Mouse (Mus musculus) stomach, embryonic 14.5 days (tissue): ENCODE measurements around the gene Kctd6. TPM values are rescaled to one million over a fixed set of nuclear protein-coding genes. Genes with fewer than 3 reads are reported as not detected.

Source experiments
- ATAC-seq: fragments of 200-750 bp; cut with Nextera tagmentation; 2 replicates; pipeline ENCODE4 v1.8.0; 2017; ENCODE audit warnings: low read depth, moderate TSS enrichment; ENCODE audit not compliant: insufficient number of reproducible peaks, insufficient read depth, low FRiP score
- H3K27ac ChIP-seq: fragments of 300-500 bp; sonication (generic); 2 replicates; pipeline ENCODE4 v1.5.1; 2014; ENCODE audit warnings: mild to moderate bottlenecking, low read length, moderate library complexity, mixed read lengths
- H3K27me3 ChIP-seq: fragments of 300-500 bp; sonication (generic); 2 replicates; pipeline ENCODE4 v1.6.1; 2014; ENCODE audit warnings: low read length, control low read depth, mixed read lengths; ENCODE audit not compliant: control insufficient read depth, insufficient read depth
- H3K36me3 ChIP-seq: fragments of 300-500 bp; sonication (generic); 2 replicates; pipeline ENCODE4 v1.6.1; 2014; ENCODE audit warnings: mild to moderate bottlenecking, control low read depth, low read length, moderate library complexity, mixed read lengths; ENCODE audit not compliant: control insufficient read depth, insufficient read depth
- H3K4me1 ChIP-seq: fragments of 300-500 bp; sonication (generic); 2 replicates; pipeline ENCODE4 v1.6.1; 2014; ENCODE audit warnings: low read length, control low read depth, mixed read lengths; ENCODE audit not compliant: control insufficient read depth, insufficient read depth
- H3K4me2 ChIP-seq: fragments of 300-500 bp; sonication (generic); replicated peaks from 2 replicates; pipeline ENCODE4 v1.6.1; 2014; ENCODE audit warnings: low read depth, low read length, control low read depth
- H3K4me3 ChIP-seq: fragments of 300-500 bp; sonication (generic); 2 replicates; pipeline ENCODE4 v1.5.1; 2014; ENCODE audit warnings: low read depth, low read length, control low read depth
- H3K9ac ChIP-seq: fragments of 300-500 bp; sonication (generic); replicated peaks from 2 replicates; pipeline ENCODE4 v1.6.1; 2014; ENCODE audit warnings: low read depth, mild to moderate bottlenecking, control low read depth, low read length, moderate library complexity, mixed read lengths
- H3K9me3 ChIP-seq: fragments of 300-500 bp; sonication (generic); 2 replicates; pipeline ENCODE4 v1.6.1; 2016; ENCODE audit warnings: low read depth, low read length, control low read depth; ENCODE audit not compliant: control insufficient read depth
- WGBS: fragments of 180-500 bp; shearing (Covaris S2); extraction: QIAGEN DNeasy Blood & Tissue Kit; methylation state at CpG from one replicate; pipeline ENCODE4 v1.1.7; 2014; 5-methylcytosine and 5-hydroxymethylcytosine counted together
- polyA plus RNA-seq: library from polyadenylated mRNA; unstranded; fragments of >200 nt; fragmentation: Nextera tagmentation; extraction: Ambion mirVana; gene quantifications from 2 replicates; pipeline ENCODE4 v1.2.1, GENCODE M21; 2014

Kctd6 gene
- polyA plus RNA-seq, 1 experiment from 2014 or later = 4.8 TPM

- 83% methylated on average over 6 of the region's 6 CpGs for WGBS
Observed at GRCm38 (mm10) chr14:8232155-8232910, 18.4 kb downstream of the Kctd6 start.

DNA sequence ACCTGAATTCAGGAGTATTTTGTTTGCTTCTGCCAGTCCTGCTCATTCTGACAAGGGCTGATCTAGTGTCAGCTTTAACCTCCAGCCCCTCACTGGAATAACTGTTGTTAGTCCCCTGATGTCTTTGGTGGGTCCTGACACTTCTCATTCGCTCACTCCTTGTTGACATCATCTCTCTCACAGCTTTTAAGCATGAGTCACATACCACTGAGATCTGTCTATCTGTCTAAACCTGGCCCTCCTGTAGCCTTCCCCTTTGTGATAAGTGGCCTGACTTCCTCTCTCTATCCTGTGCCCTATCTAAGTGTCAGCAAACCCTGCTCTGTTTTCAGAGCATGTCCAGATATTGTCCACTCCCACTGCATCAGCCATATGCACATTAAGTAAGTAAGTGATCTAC lies 19.3 kb downstream of the Kctd6 start:
- no peak overlapping the region for H3K4me3 ChIP-seq
- WGBS = 56% methylated on average over 1 of the region's 1 CpGs
- H3K4me1 ChIP-seq = no peaks in the 10 kb centered on the region
- H3K27ac ChIP-seq = no peak overlapping the region
- H3K4me2 ChIP-seq = no peak overlapping the region
- ATAC-seq = no peak
- H3K9ac ChIP-seq = no peak overlapping the region
- H3K27me3 ChIP-seq = no peaks in the 10 kb centered on the region
- H3K9me3 ChIP-seq = no peaks in the 10 kb centered on the region
- no peaks in the 10 kb centered on the region for H3K36me3 ChIP-seq

More at GRCm38 (mm10) chr14:8232155-8232910, 18.4 kb downstream of the Kctd6 start:
- Histone ChIP-seq H3K27me3 (no peaks in the 10 kb centered on the region), H3K36me3 (no peaks in the 10 kb centered on the region), H3K4me2 (no peak overlapping the region), H3K27ac (no peak overlapping the region), H3K4me3 (no peak overlapping the region), H3K9ac (no peak overlapping the region), H3K4me1 (no peaks in the 10 kb centered on the region), H3K9me3 (no peaks in the 10 kb centered on the region)
- ATAC-seq = no peak

- H3K27ac ChIP-seq = no peak overlapping the region
Observed at GRCm38 (mm10) chr14:8241816-8242215, 27.9 kb downstream of the Kctd6 start.

GRCm38 (mm10) chr14:8242388-8242920 lies 28.5 kb downstream of the Kctd6 start:
- WGBS = 54% methylated on average over 5 of the region's 5 CpGs
- H3K9me3 ChIP-seq = no peaks in the 10 kb centered on the region

More at GRCm38 (mm10) chr14:8241816-8242215, 27.9 kb downstream of the Kctd6 start:
- Histone ChIP-seq H3K27me3 (no peaks in the 10 kb centered on the region), H3K4me3 (no peak overlapping the region), H3K9me3 (no peaks in the 10 kb centered on the region), H3K9ac (no peak overlapping the region), H3K4me2 (no peak overlapping the region), H3K36me3 (no peaks in the 10 kb centered on the region), H3K4me1 (0 out of 2 replicates have a peak, but pooled peaks cover 3% of the 10 kb centered on the region)
- ATAC-seq = no peak

DNA sequence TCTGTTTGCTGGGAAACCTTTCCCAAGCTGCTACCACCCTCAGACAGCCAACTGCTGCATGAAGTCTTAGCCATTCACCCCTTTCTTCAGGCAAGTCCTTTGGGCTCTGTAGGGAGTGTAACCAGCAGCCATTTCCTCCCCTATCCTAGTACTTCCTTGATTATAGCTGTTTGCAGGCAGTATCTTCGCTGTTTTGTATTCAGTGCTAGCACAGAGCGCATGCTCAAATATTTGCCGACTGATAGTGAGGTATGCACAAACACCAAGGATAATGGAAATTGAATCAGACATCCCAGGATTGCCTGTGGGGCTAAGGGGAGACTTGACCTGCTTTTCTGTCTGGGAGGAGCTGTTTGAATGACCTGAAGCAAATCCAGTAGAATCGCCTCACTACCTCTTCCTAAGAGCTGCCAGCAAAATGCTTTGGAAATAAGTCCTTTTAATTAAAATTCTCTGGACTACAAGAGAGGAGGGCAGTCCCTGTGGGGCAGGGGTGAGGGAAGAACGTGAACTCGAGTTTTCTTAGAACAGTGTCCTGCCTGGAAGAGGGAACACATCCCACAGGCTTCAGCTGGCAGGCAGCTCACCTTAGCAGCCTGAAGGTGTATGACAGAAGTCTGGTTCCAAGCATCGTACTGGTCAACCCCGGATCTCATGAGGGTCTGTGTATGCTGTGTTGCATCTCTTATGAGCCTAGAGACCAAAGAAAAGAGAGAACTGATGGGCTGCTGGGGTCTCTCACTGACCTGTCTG lies 29.4 kb downstream of the Kctd6 start:
- H3K27ac ChIP-seq = no peak overlapping the region
- WGBS = 66% methylated on average over 8 of the region's 8 CpGs
- H3K9me3 ChIP-seq = no peaks in the 10 kb centered on the region
- no peak overlapping the region for H3K9ac ChIP-seq
- H3K36me3 ChIP-seq = no peaks in the 10 kb centered on the region
- no peak overlapping the region for H3K4me2 ChIP-seq
- ATAC-seq = no peak
- H3K27me3 ChIP-seq = no peaks in the 10 kb centered on the region
- no peak overlapping the region for H3K4me3 ChIP-seq
- 0 out of 2 replicates have a peak, but pooled peaks cover 3% of the 10 kb centered on the region for H3K4me1 ChIP-seq

More at GRCm38 (mm10) chr14:8242388-8242920, 28.5 kb downstream of the Kctd6 start:
- Histone ChIP-seq H3K36me3 (no peaks in the 10 kb centered on the region), H3K27me3 (no peaks in the 10 kb centered on the region), H3K9ac (no peak overlapping the region), H3K4me2 (no peak overlapping the region), H3K4me1 (0 out of 2 replicates have a peak, but pooled peaks cover 3% of the 10 kb centered on the region), H3K4me3 (no peak overlapping the region), H3K27ac (no peak overlapping the region)
- ATAC-seq = peak; percentile 56; the same call in 1 of the 2 replicates

- WGBS = 53% methylated on average over 5 of the region's 5 CpGs
Observed at GRCm38 (mm10) chr14:8244211-8244611, 30.3 kb downstream of the Kctd6 start.

GRCm38 (mm10) chr14:8246878-8247277 lies 32.9 kb downstream of the Kctd6 start:
- Histone ChIP-seq H3K4me3 (no peak overlapping the region), H3K36me3 (no peaks in the 10 kb centered on the region), H3K27ac (no peak overlapping the region), H3K27me3 (no peaks in the 10 kb centered on the region), H3K4me2 (no peak overlapping the region), H3K9ac (no peak overlapping the region), H3K4me1 (0 out of 2 replicates have a peak, but pooled peaks cover 3% of the 10 kb centered on the region), H3K9me3 (no peaks in the 10 kb centered on the region)
- 76% methylated on average over 8 of the region's 8 CpGs for WGBS
- no peak for ATAC-seq

More at GRCm38 (mm10) chr14:8244211-8244611, 30.3 kb downstream of the Kctd6 start:
- no peaks in the 10 kb centered on the region for H3K9me3 ChIP-seq
- no peaks in the 10 kb centered on the region for H3K36me3 ChIP-seq
- no peak overlapping the region for H3K4me3 ChIP-seq
- no peak for ATAC-seq
- 0 out of 2 replicates have a peak, but pooled peaks cover 3% of the 10 kb centered on the region for H3K4me1 ChIP-seq
- no peak overlapping the region for H3K9ac ChIP-seq
- no peak overlapping the region for H3K27ac ChIP-seq
- no peaks in the 10 kb centered on the region for H3K27me3 ChIP-seq
- no peak overlapping the region for H3K4me2 ChIP-seq

DNA sequence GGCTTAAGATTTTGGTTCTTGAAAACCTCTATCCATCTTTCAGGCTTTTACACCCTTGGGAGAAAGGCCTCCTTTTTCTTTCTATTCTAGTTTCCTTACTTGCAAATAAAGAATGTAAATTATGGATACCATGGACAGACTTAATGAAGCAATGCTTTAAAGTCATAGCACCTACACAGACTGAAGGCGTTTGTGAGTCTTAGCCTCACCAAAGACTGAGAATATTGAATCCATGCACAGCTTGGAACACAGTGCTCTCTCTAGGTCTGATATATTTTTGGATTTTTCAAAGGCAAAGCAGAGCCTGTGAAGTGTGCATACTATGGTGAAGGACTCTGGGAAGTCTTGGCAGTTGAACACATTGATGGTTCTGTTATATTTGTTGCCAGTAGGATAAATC lies 35.3 kb downstream of the Kctd6 start:
- H3K27ac ChIP-seq = no peak overlapping the region
- H3K9me3 ChIP-seq = no peaks in the 10 kb centered on the region
- H3K36me3 ChIP-seq = no peaks in the 10 kb centered on the region
- no peak overlapping the region for H3K9ac ChIP-seq
- H3K4me2 ChIP-seq = no peak overlapping the region
- no peak for ATAC-seq
- no peaks in the 10 kb centered on the region for H3K27me3 ChIP-seq
- no peak overlapping the region for H3K4me3 ChIP-seq
- 87% methylated on average over 1 of the region's 1 CpGs for WGBS
- H3K4me1 ChIP-seq = no peaks in the 10 kb centered on the region
